Mouse (Mus musculus) layer of hippocampus, postnatal 10 days (tissue): ENCODE data around the gene Gm45808. TPM values are rescaled to one million over a fixed set of nuclear protein-coding genes. Genes with fewer than 3 reads are reported as not detected.
A peak's percentile ranks its signal among the peaks of the same experiment; 100 is the strongest.

Experiments
- DNase-seq, 2 experiments: peaks; one replicate each; pipeline ENCODE4 v3.0.0; 2021; ENCODE audit warnings: low spot score in 2 of 2
- total RNA-seq, 2 experiments: library from RNA; stranded (reverse); gene quantifications; 2 replicates each; pipeline ENCODE4 v1.2.3; 2021

Gm45808 gene
- total RNA-seq, 2 experiments from 2014 or later: 1.2 to 1.4 TPM

DNA sequence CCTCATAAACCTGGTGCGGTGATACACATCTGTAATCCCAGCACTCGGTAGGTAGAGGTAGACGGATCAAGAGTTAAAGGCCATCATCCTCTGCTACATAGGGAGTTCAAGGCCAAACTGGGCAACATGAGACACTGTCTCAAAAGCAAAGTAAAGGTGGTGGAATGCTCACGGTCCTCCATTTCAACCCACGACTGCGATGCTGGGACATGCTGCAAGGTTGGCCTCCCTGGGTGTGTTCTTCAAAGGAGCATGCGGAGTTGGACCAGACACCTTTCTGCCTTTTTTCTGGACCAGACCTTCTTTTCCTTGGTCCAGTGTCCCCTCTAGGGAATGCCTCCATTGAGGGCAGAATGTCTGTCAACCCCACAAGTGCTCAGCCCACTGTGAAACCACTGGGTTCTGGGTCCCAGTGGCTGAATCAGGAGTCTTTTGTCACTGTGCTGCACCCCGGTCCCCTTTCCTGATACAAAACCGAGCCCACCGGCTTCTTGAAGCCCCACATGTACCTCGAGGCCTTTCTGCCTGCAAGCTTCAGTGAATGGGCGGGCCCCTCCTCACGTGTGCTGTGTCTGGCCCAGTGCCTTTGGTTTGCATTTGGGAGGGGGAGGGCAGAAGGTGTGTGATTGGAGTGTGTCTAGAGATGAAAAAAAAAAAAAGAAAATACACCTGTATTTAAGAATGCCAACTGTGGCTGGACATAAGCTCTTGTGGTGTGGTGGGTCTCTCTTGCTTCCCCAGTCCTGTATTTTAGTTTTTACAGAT lies 30.5 kb downstream of the Gm45808 start:
- DNase-seq: no peak

DNA sequence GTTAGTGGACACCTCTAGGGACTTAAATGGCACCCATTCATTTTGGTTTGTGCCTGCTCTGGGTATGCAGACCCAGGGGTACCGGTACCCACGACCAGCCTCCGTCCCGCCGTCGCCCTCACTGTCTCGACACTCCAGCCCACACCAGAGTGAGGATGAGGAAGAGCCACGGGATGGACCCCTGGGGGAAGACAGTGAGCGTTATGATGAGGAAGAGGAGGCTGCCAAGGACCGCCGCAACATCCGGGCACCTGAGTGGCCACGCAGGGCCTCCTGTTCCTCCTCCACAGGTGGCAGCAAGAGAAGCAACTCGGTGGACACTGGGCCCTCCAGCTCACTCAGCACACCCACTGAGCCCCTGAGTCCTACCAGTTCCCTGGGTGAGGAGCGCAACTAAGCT lies 31.6 kb downstream of the Gm45808 start:
- DNase-seq: no peak

DNA sequence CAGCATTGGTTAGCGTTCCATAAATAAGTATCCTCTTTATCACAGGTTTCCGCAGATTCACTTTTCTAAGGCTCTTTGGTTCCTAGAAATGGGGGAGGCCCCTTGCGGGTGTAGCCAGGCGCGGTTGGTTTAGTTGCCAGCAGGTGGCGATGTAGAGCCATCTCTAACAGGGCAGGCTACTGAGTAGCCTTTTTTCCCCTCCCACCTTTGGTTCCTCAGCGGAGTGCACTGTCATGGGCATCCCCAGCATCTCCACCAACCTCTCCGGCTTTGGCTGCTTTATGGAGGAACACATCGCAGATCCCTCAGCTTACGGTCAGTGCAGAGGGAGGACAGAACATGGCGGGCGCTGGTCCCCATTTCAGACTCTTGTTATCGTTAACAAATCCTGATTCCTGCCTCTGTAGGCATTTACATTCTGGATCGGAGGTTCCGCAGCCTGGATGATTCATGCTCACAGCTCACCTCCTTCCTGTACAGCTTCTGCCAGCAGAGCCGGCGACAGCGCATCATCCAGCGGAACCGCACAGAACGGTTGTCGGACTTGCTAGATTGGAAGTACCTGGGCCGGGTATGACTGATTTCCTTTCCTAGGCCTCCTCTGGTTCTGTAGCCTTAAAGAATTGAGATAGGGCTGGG lies 35.1 kb downstream of the Gm45808 start:
- DNase-seq: peak; percentile 91

DNA sequence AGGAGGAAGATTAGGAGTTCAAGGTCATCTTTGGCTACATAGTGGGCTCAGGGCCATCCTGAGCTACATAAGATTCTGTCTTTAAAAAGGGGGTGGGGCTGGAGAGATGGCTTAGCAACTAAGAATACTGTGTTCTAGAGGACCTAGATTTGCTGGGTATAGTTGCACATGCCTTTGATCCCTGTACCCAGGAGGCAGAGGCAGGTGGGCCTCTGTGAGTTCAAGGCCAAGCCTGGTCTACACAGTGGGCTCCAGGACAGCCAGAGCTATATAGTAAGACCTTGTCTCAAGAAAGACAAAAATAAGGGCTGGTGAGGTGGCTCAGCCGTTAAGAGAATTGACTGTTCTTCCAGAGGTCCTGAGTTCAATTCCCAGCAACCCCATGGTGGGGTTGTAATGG lies 36.6 kb downstream of the Gm45808 start:
- no peak for DNase-seq

DNA sequence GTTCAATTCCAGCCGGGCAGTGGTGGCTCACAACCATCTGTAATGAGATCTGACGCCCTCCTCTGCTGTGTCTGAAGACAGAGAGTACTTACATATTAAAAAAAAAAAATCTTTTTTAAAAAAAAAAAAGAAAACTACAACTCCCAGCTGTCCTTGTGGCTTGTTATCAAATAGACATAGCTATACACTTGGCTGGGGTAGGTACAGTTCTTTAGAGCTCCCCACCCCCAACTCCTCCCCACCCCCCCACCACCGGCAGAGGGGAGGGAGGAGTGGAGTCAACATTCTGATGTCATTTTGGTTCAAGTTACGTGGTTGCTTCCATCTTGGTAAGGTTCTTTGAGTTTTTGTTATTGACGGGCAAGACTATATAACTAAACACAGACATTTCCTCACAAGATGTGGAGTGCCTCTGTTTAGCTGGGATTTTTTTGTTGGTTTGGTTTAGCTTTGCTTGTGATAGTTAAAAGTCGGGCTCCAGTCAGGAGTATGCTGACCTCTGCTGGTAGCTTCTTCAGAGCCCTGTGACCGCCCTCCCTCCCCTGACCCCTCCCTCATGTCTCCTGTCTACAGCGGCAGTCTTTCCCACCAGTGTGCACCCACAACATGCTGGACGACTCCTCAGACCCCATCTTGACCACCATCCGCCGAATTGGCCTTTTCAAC lies 39.2 kb downstream of the Gm45808 start:
- DNase-seq: no peak

DNA sequence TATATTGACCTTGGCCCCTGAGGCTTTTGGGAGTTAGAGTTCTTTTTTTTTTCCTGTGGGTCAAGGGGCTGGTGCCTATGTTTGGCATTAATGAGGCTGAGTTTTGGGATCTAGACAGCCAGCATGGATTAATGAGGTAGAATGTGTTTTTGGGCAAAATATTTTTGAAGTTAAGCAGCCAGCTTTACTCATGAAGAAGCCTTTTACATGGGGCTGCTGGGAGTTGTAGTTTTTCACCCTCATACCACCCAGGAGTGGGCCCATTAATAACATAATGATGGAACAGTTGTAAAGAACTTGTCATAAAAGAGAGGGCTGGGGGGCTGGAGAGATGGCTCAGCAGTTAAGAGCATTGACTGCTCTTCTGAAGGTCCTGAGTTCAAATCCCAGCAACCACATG lies 40.0 kb downstream of the Gm45808 start:
- DNase-seq: no peak

DNA sequence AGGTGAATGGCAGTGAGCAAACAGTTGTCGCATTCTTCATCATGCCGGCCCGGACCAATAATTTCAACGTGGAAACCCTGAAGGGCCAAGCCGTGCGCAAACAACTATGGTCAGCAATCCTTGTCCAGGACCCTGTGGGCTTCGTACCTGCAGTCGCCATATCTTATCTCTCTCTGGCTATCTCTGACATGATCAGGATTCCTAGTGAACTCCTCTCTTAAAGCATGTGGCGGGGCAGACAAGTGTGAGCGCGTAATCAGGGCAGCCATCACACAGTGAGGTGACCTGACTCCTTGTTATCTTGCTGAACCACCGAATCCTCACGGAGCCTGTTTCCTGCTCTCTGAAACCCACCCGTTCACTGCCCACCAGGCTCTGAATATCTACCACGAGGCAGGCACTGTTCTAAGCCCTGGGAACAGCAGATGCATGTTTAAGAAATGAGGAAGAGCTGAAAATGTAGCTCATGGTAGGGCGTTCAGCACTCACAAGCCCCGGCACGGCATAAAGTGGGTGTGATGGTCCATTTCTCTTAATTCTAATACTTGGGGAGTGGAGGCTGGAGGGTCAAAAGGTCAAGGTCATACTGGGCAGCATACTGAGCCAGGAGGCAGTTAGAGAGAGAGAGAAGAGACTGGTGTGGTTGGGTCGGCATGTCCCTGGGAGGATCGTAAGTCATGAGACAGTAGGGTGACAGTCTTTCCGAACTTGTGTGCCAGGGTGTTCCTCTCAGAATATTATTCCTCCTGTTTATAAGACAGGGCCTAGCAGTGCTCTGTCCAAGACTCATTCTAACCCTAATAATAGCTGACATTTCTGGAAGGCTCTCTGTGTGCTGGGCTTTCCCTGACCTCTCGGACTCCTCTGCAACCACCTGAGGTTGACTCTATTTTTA lies 42.8 kb downstream of the Gm45808 start:
- DNase-seq: no peak

DNA sequence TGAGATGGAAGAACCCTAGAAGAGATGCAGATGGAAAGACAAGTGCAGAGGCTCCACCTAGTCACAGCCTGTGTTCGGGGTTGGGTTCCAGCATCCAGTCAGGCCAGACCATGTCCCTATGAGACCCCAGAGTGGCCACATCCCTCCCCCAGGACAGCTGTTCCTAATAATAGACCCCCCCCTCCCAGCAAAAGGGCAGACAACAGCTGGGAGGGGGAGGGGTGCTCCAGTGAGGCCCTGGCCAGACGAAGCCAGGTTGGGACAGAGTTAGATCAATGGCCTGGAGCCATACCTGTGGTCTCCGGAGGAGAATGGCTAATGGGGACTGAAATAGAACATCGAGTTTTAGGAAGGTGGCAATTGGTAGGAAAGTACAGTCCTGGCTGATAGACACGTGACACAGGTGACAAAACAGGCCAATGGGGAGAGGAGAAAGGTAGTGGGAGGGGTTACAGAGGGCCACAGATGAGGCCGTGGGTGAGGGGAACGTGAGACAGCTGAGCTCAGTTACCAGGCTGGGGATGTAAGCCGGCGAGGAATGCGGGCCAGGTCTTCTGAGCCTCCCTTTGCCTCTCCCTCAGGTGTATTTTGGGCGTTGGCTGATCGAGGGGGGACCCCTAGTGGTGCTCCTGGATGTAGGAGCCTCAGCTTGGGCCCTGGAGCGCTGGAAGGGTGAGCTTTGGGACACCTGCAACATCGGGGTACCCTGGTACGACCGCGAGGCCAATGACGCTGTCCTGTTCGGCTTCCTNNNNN lies 48.9 kb downstream of the Gm45808 start, which contains the start of gene Ruvbl2:
TSS of gene Ruvbl2 (minus strand) at position 576 of the 756 bp plus-strand sequence.
- no peak for DNase-seq

DNA sequence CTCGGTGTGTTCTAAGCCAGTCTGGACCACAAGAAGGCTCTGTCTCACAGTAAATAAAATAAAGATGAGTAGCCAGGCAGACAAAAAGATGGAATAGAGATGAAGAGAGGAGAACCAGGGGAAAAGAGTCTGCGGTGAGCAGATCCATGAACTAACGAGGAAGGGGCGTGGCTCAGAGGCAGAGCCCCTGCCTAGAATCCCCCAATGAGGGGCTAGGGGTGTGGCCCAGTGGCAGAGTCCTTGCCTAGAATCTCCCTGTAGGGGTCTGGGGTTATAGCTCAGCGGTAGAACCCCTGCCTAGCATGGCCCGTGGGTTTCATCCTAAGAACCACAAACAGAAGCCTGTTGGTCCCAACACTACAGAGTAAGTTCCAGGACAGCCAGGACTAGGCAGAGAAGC lies 49.6 kb downstream of the Gm45808 start:
- no peak for DNase-seq

DNA sequence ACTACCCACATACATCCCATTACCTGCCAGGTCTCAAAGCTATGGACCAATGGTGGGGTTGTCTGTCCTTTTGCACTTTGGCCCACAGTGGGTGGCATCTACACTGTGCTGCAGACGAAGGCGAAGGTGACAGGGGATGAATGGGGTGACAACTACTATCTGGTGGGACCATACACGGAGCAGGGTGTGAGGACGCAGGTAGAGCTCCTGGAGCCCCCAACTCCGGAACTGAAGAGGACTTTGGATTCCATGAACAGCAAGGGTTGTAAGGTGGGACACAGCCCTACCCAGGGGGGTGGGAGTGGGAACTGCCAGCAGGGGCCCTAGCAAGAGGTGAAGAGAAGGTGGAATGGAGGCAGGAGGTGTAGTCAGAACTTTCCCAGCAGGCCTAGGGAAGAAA lies 50.2 kb downstream of the Gm45808 start:
- no peak for DNase-seq

DNA sequence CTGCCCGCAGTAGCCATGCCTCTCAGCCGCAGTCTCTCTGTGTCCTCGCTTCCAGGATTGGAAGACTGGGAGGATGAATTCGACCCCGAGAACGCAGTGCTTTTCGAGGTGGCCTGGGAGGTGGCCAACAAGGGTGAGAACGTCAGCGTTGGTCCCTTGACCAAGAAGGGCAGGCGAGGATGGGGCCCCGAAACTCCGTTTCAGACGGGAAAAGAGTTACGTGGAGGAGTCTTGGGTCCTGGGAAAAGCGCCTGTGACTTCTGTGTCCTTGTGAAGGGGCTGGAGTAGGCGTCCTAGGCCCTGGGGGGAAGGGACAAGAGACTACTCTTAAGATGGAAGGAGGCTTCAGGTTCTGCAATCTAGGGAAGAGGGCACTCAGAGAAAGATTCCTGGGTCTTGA lies 51.6 kb downstream of the Gm45808 start:
- no peak for DNase-seq

DNA sequence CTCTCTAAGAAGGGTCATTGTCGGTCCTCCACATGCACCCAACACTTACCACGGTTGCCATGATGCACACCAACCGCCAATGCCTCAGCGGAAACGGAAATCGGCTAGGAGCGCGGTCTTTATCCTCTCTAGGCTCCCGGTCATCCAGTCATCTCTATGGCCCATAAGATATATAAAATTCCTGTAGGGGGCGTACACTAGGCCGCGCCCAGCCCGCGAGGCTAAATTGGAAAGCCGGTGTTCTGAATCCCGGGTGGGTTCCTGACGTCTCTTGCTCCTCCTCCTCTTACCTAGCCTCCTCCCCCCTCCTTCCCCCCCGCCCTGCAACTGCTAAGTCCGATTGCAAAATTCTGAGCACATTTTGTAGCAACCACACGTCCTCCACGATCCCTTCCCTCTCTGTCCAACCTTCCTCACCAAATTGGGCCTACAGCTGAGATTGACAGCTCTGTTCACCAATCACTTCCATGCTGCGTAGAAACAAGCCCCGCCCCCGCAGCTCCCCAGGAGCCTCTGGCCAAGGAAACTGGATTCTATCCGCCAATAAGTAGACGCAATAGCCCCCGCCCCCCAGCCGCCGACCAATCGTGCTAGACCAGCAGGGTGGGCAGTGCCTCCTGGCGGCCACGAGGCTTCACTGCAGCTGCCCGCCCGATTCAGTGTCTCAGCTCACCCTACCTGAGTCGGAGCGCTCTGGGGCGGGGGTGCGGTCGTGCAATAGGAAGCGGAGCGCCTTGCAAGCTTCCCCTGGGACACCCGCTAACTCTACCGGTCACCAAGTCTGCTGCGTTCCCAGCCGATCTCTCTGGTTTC lies 52.2 kb downstream of the Gm45808 start, which contains the start of gene Gys1:
TSS of gene Gys1 (plus strand) at position 642 of the 813 bp plus-strand sequence.
- peak; percentile 100 for DNase-seq

DNA sequence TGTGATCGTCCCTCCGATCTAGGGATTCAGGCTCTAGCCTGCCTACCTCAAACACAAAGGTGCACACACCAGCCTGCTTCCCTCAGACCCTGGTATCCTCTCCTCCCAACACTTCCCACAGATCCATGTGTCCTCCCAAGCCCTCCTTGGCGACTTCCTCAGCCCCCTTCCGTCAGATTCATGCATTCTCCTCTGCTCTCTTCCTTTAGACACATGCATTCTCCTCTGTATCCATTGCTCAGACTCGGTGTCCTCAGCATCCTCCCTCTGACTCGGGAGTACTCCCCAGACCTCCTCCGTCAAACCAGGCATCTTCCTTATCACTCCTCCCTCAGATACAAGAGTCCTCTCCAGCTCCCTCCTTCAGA lies 52.8 kb downstream of the Gm45808 start:
- DNase-seq: no peak

DNA sequence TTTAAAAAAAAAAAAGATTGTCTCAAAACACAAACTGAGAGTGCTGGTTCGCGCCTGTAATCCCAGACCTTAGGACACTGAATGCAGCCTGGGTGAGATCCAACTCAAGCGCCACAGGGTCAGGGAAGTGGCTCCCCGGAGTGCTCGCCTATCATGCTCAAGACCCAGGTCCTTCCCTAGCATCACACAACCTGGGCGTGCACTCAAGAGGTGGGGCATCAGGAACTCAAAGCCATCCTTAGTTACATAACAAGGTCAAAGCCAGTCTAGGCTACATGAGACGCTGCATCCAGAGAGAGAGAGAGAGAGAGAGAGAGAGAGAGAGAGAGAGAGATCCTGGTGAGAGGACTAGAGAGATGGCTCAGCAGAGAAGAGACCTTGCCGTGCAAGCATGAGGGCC lies 60.1 kb downstream of the Gm45808 start:
- DNase-seq: no peak

DNA sequence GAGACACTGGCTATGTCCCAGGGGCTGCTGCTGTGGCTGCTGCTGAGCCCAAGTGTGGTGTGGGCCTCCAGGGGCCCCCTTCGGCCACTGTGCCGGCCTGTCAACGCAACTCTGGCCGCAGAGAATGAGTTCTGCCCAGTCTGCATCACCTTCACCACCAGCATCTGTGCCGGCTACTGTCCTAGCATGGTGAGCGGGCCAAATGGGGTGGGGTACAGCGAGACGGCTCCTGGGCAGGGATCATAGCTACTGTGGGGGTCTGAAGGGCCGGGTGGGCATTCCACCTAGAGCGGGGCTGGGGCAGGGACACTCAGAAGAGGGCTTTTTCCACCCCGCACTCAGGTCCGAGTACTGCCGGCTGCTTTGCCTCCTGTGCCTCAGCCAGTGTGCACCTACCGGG lies 65.4 kb downstream of the Gm45808 start:
- no peak for DNase-seq

DNA sequence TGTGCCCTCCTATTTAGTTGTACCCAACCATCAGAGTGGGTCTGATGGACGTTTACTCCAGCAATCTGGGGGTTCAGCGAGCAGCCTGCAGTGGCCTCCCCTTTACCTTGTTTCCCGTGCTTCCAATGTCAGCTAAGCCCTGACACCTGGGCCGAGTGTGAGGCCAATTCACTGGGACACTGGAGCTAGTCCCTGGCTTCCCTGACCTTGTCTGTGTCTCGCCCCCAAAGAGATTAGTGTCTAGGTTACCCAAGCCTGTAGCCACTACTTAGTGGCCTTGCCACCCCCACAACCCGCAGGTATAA lies 66.0 kb downstream of the Gm45808 start, which contains the start of gene Lhb:
TSS of gene Lhb (plus strand) at position 206 of the 305 bp plus-strand sequence.
- no peak for DNase-seq

DNA sequence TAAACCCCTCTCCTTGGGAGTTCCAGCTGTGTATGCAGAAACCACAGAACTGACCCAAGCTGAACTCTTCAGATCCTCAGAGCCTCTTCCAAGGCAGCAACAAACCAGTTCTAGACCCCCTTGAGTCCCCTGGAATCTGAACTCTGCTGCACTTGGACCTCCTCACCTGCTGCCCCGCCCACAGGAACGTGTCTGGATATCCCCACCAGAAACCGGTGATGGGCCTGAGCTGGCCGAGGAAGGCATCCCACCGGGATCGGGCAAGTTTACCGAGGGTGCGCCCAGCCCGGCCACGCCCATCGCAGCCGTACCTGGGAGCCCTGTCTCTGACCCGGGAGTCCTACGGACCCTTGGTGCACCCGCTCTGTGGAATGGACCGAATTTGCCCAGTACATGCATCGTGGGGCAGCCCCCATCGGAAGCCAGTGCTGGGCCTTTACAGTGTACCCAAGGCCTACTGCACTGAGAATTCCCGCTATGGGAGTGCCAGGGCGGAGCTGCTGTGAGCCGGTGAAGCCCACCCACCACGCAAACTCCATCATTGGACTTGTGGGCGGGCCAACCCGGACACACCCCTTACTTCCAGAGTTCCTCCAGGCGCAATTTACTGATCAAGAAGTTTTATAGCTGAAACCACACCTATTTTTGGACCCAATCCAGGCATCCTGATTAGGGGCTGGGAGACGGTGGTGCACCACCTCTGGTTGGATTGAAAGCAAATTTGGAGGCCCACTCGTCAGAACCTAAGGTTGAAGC lies 66.6 kb downstream of the Gm45808 start:
- DNase-seq: no peak

DNA sequence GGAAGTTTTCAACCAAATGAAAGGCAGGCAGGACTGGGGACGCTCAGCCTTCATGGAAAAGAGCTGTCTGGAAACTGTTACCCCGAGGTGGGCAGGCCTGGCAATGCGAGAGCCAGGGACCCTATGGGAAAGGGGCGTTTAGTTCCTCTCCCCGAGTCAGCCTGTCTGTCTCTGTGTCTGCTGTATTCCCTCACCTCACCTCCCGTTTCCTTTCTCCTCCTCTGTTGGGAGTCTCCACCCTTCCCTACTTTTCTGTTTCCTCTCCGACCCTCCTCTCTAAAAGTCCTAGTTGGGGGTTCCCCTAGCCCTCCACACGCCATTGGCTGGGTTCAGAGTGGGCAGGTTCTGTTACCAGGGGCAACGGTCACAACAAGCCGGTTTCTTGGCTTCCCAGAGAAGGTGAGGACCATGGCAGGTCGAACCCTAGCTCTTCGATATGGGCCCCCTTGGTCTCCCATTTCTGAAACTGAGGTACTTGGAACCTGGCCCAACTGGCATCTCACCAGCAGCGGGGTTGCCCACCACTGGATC lies 68.6 kb downstream of the Gm45808 start:
- DNase-seq: no peak
